Mouse (Mus musculus): ENCODE data around the gene Bcor. TPM values are rescaled to one million over a fixed set of nuclear protein-coding genes. Genes with fewer than 3 reads are reported as not detected.

The Bcor gene
- total and polyA plus RNA-seq, 3 experiments, result 11.2 to 22.4 (median 18.0) TPM

- Histone ChIP-seq H3K9ac (ENCODE audit: low read depth, low read length) (peak overlapping the region; percentile 67), H3K4me3 (peak overlapping the region; percentile 41), H3K36me3 (ENCODE audit: control insufficient read depth, insufficient read depth, low read length) (no peaks in the 10 kb centered on the region), H3K4me1 (ENCODE audit: control insufficient read depth, insufficient read depth, low read length) (peaks cover 4% of the 10 kb centered on the region), H3K27me3 (ENCODE audit: control insufficient read depth, insufficient read depth, low read length) (no peaks in the 10 kb centered on the region), H3K79me2 (replicated peaks; ENCODE audit: control insufficient read depth, insufficient read depth, low read length) (no peaks in the 10 kb centered on the region), H3K27ac (peak overlapping the region; percentile 87)
- TF ChIP-seq POLR2A (IDR thresholded peaks at IDR 0.05; ENCODE audit: insufficient read depth, low read depth, low read length) (no peak), EP300 (IDR thresholded peaks at IDR 0.05; ENCODE audit: insufficient read depth, low read depth, low read length) (0 out of 2 replicates have a peak, but pooled peaks have one; percentile 16)
- 4% methylated on average over 44 of the region's 44 CpGs for WGBS
- intact Hi-C loops (cut with DNase I), result loop anchor here (2.0 to 10.0 kb wide), 4 partner anchors 80 to 354 kb away; no protein-coding TSS in a partner anchor
- DNase-seq, result peak; percentile 79 to 80
Observed at GRCm38 (mm10) chrX:12158244-12158820, 1.8 kb downstream of the Bcor start.

GRCm38 (mm10) chrX:12157331-12157930, 2.7 kb downstream of the Bcor start:
- Histone ChIP-seq H3K4me1 (ENCODE audit: control insufficient read depth, insufficient read depth, low read length) (peaks cover 5% of the 10 kb centered on the region), H3K4me3 (no peak overlapping the region), H3K27me3 (ENCODE audit: control insufficient read depth, insufficient read depth, low read length) (no peaks in the 10 kb centered on the region), H3K79me2 (replicated peaks; ENCODE audit: control insufficient read depth, insufficient read depth, low read length) (no peaks in the 10 kb centered on the region), H3K36me3 (ENCODE audit: control insufficient read depth, insufficient read depth, low read length) (no peaks in the 10 kb centered on the region), H3K9ac (ENCODE audit: low read depth, low read length) (peak overlapping the region; percentile 53; the same call in 1 of the 2 replicates), H3K27ac (peak overlapping the region; percentile 87)
- DNase-seq, result peak; percentile 67 to 78
- 0 out of 2 replicates have a peak, but pooled peaks have one; percentile 14 for TF ChIP-seq POLR2A (IDR thresholded peaks at IDR 0.05; ENCODE audit: insufficient read depth, low read depth, low read length)
- peak; percentile 50 for TF ChIP-seq CTCF (IDR thresholded peaks at IDR 0.05)
- TF ChIP-seq EP300 (IDR thresholded peaks at IDR 0.05; ENCODE audit: insufficient read depth, low read depth, low read length), result 0 out of 2 replicates have a peak, but pooled peaks have one; percentile 41
- intact Hi-C loops (cut with DNase I), result loop anchor here (1.0 to 10.0 kb wide), 4 partner anchors 17 to 353 kb away; no protein-coding TSS in a partner anchor
- 7% methylated on average over 25 of the region's 25 CpGs for WGBS

GRCm38 (mm10) chrX:12155842-12156291, 4.3 kb downstream of the Bcor start:
- peaks cover 3% of the 10 kb centered on the region; the same call in 1 of the 2 replicates for H3K79me2 ChIP-seq (replicated peaks; ENCODE audit: control insufficient read depth, insufficient read depth, low read length)
- TF ChIP-seq POLR2A (IDR thresholded peaks at IDR 0.05; ENCODE audit: insufficient read depth, low read depth, low read length) (no peak), CTCF (IDR thresholded peaks at IDR 0.05) (peak; percentile 55)
- peak; percentile 64 to 65 for DNase-seq
- H3K4me1 ChIP-seq (ENCODE audit: control insufficient read depth, insufficient read depth, low read length), result peaks cover 5% of the 10 kb centered on the region
- 7% methylated on average over 30 of the region's 30 CpGs for WGBS
- H3K27me3 ChIP-seq (ENCODE audit: control insufficient read depth, insufficient read depth, low read length), result no peaks in the 10 kb centered on the region
- H3K9ac ChIP-seq (ENCODE audit: low read depth, low read length), result peak overlapping the region; percentile 64
- peak overlapping the region; percentile 33 for H3K27ac ChIP-seq
- peak overlapping the region; percentile 50 for H3K4me3 ChIP-seq
- intact Hi-C loops (cut with DNase I), result loop anchor here (2.0 to 10.0 kb wide), 3 partner anchors 15 to 351 kb away; no protein-coding TSS in a partner anchor
- H3K36me3 ChIP-seq (ENCODE audit: control insufficient read depth, insufficient read depth, low read length), result no peaks in the 10 kb centered on the region

GRCm38 (mm10) chrX:12155068-12155840, 4.9 kb downstream of the Bcor start:
- intact Hi-C loops (cut with DNase I), result loop anchor here (10.0 kb wide), 2 partner anchors 200 to 350 kb away; no protein-coding TSS in a partner anchor
- Histone ChIP-seq H3K4me3 (peak overlapping the region; percentile 50), H3K79me2 (replicated peaks; ENCODE audit: control insufficient read depth, insufficient read depth, low read length) (peaks cover 3% of the 10 kb centered on the region; the same call in 1 of the 2 replicates), H3K36me3 (ENCODE audit: control insufficient read depth, insufficient read depth, low read length) (no peaks in the 10 kb centered on the region), H3K9ac (ENCODE audit: low read depth, low read length) (peak overlapping the region; percentile 64), H3K4me1 (ENCODE audit: control insufficient read depth, insufficient read depth, low read length) (peaks cover 5% of the 10 kb centered on the region), H3K27me3 (ENCODE audit: control insufficient read depth, insufficient read depth, low read length) (no peaks in the 10 kb centered on the region), H3K27ac (peak overlapping the region; percentile 33)
- DNase-seq, result no peak
- TF ChIP-seq CTCF (IDR thresholded peaks at IDR 0.05), result no peak
- no peak for TF ChIP-seq POLR2A (IDR thresholded peaks at IDR 0.05; ENCODE audit: insufficient read depth, low read depth, low read length)
- TF ChIP-seq EP300 (IDR thresholded peaks at IDR 0.05; ENCODE audit: insufficient read depth, low read depth, low read length), result no peak
- 28% methylated on average over 30 of the region's 30 CpGs for WGBS

GRCm38 (mm10) chrX:12153141-12154095, 6.7 kb downstream of the Bcor start:
- Histone ChIP-seq H3K4me3 (no peak overlapping the region), H3K4me1 (ENCODE audit: control insufficient read depth, insufficient read depth, low read length) (peaks cover 5% of the 10 kb centered on the region), H3K27ac (peak overlapping the region; percentile 31; the same call in 1 of the 2 replicates), H3K79me2 (replicated peaks; ENCODE audit: control insufficient read depth, insufficient read depth, low read length) (peaks cover 3% of the 10 kb centered on the region; the same call in 1 of the 2 replicates), H3K9ac (ENCODE audit: low read depth, low read length) (peak overlapping the region; percentile 41; the same call in 1 of the 2 replicates), H3K27me3 (ENCODE audit: control insufficient read depth, insufficient read depth, low read length) (no peaks in the 10 kb centered on the region), H3K36me3 (ENCODE audit: control insufficient read depth, insufficient read depth, low read length) (no peaks in the 10 kb centered on the region)
- TF ChIP-seq CTCF (IDR thresholded peaks at IDR 0.05), result peak; percentile 39
- no peak for TF ChIP-seq POLR2A (IDR thresholded peaks at IDR 0.05; ENCODE audit: insufficient read depth, low read depth, low read length)
- TF ChIP-seq EP300 (IDR thresholded peaks at IDR 0.05; ENCODE audit: insufficient read depth, low read depth, low read length), result no peak
- peak; percentile 17 to 41 for DNase-seq
- 32% methylated on average over 31 of the region's 31 CpGs for WGBS
- intact Hi-C loops (cut with DNase I), result loop anchor here (10.0 kb wide), 2 partner anchors 199 to 349 kb away; no protein-coding TSS in a partner anchor

Data from heart, adult 2 months (tissue).